Mouse (Mus musculus): ENCODE measurements at regions not wholly inside any gene's neighbourhood (a gene's known extent, or its start where the extent isn't known, plus 50 kb on each side); places are given as distances from the start of the nearest gene placed in this dataset.
A peak's percentile ranks its signal among the peaks of the same experiment; 100 is the strongest.
"Not testable (repeated sequence)": the region's sequence is repeated elsewhere in the genome, so short reads cannot be mapped to it uniquely, and the experiment has no call there.

- not testable (repeated sequence) for H3K4me1 ChIP-seq (ENCODE audit: insufficient read depth); H3K27me3 ChIP-seq (ENCODE audit: insufficient read depth, low read length); H3K9me3 ChIP-seq (ENCODE audit: low read length); H3K36me3 ChIP-seq (replicated peaks; ENCODE audit: insufficient read depth, low read length)
- ATAC-seq (peak; percentile 100), DNase-seq (peak; percentile 42)
- peak overlapping the region; percentile 90 for H3K9ac ChIP-seq (replicated peaks)
- peak overlapping the region; percentile 70 for H3K4me3 ChIP-seq (ENCODE audit: low read depth, low read length)
- 9% methylated on average over 59 of the region's 64 CpGs for WGBS (ENCODE audit: insufficient replicate concordance)
- peak overlapping the region; percentile 71; the same call in 1 of the 2 replicates for H3K27ac ChIP-seq (ENCODE audit: low read depth)
- peak overlapping the region; percentile 64 for H3K4me2 ChIP-seq (ENCODE audit: low read depth, low read length)
- peak; percentile 61 for TF ChIP-seq CTCF (IDR thresholded peaks at IDR 0.05; ENCODE audit: low read depth)
These were observed 64.5 kb upstream of the Gm21119 start for GRCm38 (mm10) chr8:20550054-20550778.

GRCm38 (mm10) chr8:20556501-20557181 lies 58.1 kb upstream of the Gm21119 start:
- peak; percentile 7; the same call in 1 of the 2 replicates for ATAC-seq
- DNase-seq; H3K27me3 ChIP-seq (ENCODE audit: insufficient read depth, low read length); H3K4me2 ChIP-seq (ENCODE audit: low read depth, low read length); H3K27ac ChIP-seq (ENCODE audit: low read depth); H3K4me3 ChIP-seq (ENCODE audit: low read depth, low read length); H3K4me1 ChIP-seq (ENCODE audit: insufficient read depth); H3K9ac ChIP-seq (replicated peaks); H3K36me3 ChIP-seq (replicated peaks; ENCODE audit: insufficient read depth, low read length); H3K9me3 ChIP-seq (ENCODE audit: low read length): not testable (repeated sequence)
- no CpG with 5 or more reads among the region's 6 CpGs for WGBS (ENCODE audit: insufficient replicate concordance)

DNA sequence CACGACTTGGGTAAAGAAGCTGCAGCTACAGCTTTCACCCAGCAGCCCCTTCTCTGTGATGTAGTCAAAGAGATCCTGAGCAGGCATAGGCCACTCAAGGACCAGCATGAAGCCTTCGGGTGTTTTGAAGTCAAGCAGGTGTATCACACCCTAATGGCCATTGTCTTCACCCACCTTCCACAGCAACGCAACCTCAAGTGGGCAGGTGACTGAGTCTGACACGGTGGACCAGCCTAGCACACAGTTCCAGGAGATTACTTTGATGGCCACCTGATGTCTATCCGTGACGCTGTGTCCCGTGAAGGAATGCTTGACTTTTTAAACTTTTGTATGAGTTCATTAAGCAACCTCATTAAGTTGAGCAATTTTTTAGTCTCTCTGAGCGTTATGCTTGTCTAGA lies 57.5 kb upstream of the Gm21119 start:
- not testable (repeated sequence) for H3K9ac ChIP-seq (replicated peaks); H3K4me1 ChIP-seq (ENCODE audit: insufficient read depth); H3K4me3 ChIP-seq (ENCODE audit: low read depth, low read length); H3K27ac ChIP-seq (ENCODE audit: low read depth); H3K9me3 ChIP-seq (ENCODE audit: low read length); H3K27me3 ChIP-seq (ENCODE audit: insufficient read depth, low read length); H3K36me3 ChIP-seq (replicated peaks; ENCODE audit: insufficient read depth, low read length)
- 0 out of 2 replicates have a peak overlapping the region, but pooled peaks have one; percentile 18 for H3K4me2 ChIP-seq (ENCODE audit: low read depth, low read length)
- 72% methylated on average over 7 of the region's 8 CpGs for WGBS (ENCODE audit: insufficient replicate concordance)
- peak; percentile 3 for DNase-seq
- peak; percentile 53 for ATAC-seq

DNA sequence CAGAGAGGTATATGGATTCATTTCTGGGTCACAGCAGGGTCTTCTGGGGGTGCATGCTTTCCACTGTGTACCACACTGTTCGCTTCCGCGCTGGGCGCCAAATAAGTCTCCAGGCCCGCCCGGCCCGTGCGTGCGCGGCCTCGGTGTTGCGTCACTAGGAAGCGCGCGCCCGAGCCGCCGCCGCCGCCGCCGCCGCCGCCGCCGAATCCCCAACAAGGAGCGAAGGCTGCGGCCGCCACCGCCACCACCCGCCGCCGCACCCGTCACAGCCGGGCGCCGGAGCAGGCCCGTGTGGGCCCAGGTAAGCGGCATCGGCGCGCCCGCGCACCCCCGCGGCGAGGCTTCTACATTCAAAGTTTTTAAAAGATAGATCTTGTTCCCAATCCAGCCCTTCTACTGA lies 57.1 kb upstream of the Gm21119 start:
- H3K36me3 ChIP-seq (replicated peaks; ENCODE audit: insufficient read depth, low read length); H3K4me3 ChIP-seq (ENCODE audit: low read depth, low read length); H3K4me1 ChIP-seq (ENCODE audit: insufficient read depth); H3K27me3 ChIP-seq (ENCODE audit: insufficient read depth, low read length); H3K9me3 ChIP-seq (ENCODE audit: low read length); DNase-seq; H3K27ac ChIP-seq (ENCODE audit: low read depth); H3K9ac ChIP-seq (replicated peaks): not testable (repeated sequence)
- ATAC-seq, result peak; percentile 99
- H3K4me2 ChIP-seq (ENCODE audit: low read depth, low read length), result 0 out of 2 replicates have a peak overlapping the region, but pooled peaks have one; percentile 18
- 64% methylated on average over 27 of the region's 47 CpGs for WGBS (ENCODE audit: insufficient replicate concordance)
